Mouse (Mus musculus): ENCODE measurements at regions not wholly inside any gene's neighbourhood (a gene's known extent, or its start where the extent isn't known, plus 50 kb on each side); places are given as distances from the start of the nearest gene placed in this dataset.

- H3K4me3 ChIP-seq (ENCODE audit: low read length) = no peak overlapping the region
- 32% methylated on average over 9 of the region's 9 CpGs for WGBS
- no peak overlapping the region; the same call in 1 of the 2 replicates for H3K27ac ChIP-seq (ENCODE audit: low read length)
- no peaks in the 10 kb centered on the region for H3K9me3 ChIP-seq (replicated peaks; ENCODE audit: control insufficient read depth, low read length)
- H3K36me3 ChIP-seq (ENCODE audit: control insufficient read depth, insufficient read depth) = no peaks in the 10 kb centered on the region
- H3K27me3 ChIP-seq (ENCODE audit: control insufficient read depth, insufficient read depth, low read length) = no peaks in the 10 kb centered on the region
- peak overlapping the region; percentile 6; the same call in 1 of the 2 replicates for H3K4me2 ChIP-seq (ENCODE audit: low read depth, low read length)
- peaks cover 17% of the 10 kb centered on the region for H3K4me1 ChIP-seq (ENCODE audit: control insufficient read depth, insufficient read depth, low read length)
- H3K9ac ChIP-seq (ENCODE audit: low read length) = no peak overlapping the region
- no peak for ATAC-seq (replicated peaks; ENCODE audit: extremely low read depth, insufficient read depth, low FRiP score)
Observed at GRCm38 (mm10) chr2:124718985-124719384, 348.9 kb upstream of the Slc24a5 start.

GRCm38 (mm10) chr2:124719820-124720478 lies 348.0 kb upstream of the Slc24a5 start:
- no peak overlapping the region for H3K4me2 ChIP-seq (ENCODE audit: low read depth, low read length)
- no peak; the same call in 1 of the 2 replicates for ATAC-seq (replicated peaks; ENCODE audit: extremely low read depth, insufficient read depth, low FRiP score)

GRCm38 (mm10) chr2:124720593-124721445 lies 347.1 kb upstream of the Slc24a5 start:
- no peaks in the 10 kb centered on the region for H3K27me3 ChIP-seq (ENCODE audit: control insufficient read depth, insufficient read depth, low read length)
- 75% methylated on average over 14 of the region's 14 CpGs for WGBS
- no peak for ATAC-seq (replicated peaks; ENCODE audit: extremely low read depth, insufficient read depth, low FRiP score)
- no peak overlapping the region for H3K9ac ChIP-seq (ENCODE audit: low read length)
- H3K9me3 ChIP-seq (replicated peaks; ENCODE audit: control insufficient read depth, low read length) = no peaks in the 10 kb centered on the region
- H3K36me3 ChIP-seq (ENCODE audit: control insufficient read depth, insufficient read depth) = no peaks in the 10 kb centered on the region
- H3K4me2 ChIP-seq (ENCODE audit: low read depth, low read length) = no peak overlapping the region
- H3K27ac ChIP-seq (ENCODE audit: low read length) = no peak overlapping the region
- no peak overlapping the region for H3K4me3 ChIP-seq (ENCODE audit: low read length)
- H3K4me1 ChIP-seq (ENCODE audit: control insufficient read depth, insufficient read depth, low read length) = peaks cover 17% of the 10 kb centered on the region

More at GRCm38 (mm10) chr2:124719820-124720478, 348.0 kb upstream of the Slc24a5 start:
- H3K9ac ChIP-seq (ENCODE audit: low read length) = no peak overlapping the region
- H3K4me1 ChIP-seq (ENCODE audit: control insufficient read depth, insufficient read depth, low read length) = peaks cover 17% of the 10 kb centered on the region
- no peaks in the 10 kb centered on the region for H3K36me3 ChIP-seq (ENCODE audit: control insufficient read depth, insufficient read depth)
- WGBS = 59% methylated on average over 14 of the region's 14 CpGs
- no peaks in the 10 kb centered on the region for H3K27me3 ChIP-seq (ENCODE audit: control insufficient read depth, insufficient read depth, low read length)
- H3K9me3 ChIP-seq (replicated peaks; ENCODE audit: control insufficient read depth, low read length) = no peaks in the 10 kb centered on the region
- H3K4me3 ChIP-seq (ENCODE audit: low read length) = no peak overlapping the region
- H3K27ac ChIP-seq (ENCODE audit: low read length) = peak overlapping the region; percentile 37

- Histone ChIP-seq H3K27me3 (ENCODE audit: control insufficient read depth, insufficient read depth, low read length) (no peaks in the 10 kb centered on the region), H3K9ac (ENCODE audit: low read length) (no peak overlapping the region), H3K4me3 (ENCODE audit: low read length) (no peak overlapping the region), H3K36me3 (ENCODE audit: control insufficient read depth, insufficient read depth) (no peaks in the 10 kb centered on the region), H3K4me1 (ENCODE audit: control insufficient read depth, insufficient read depth, low read length) (peaks cover 12% of the 10 kb centered on the region), H3K9me3 (replicated peaks; ENCODE audit: control insufficient read depth, low read length) (no peaks in the 10 kb centered on the region), H3K4me2 (ENCODE audit: low read depth, low read length) (no peak overlapping the region), H3K27ac (ENCODE audit: low read length) (no peak overlapping the region)
- 62% methylated on average over 4 of the region's 4 CpGs for WGBS
- ATAC-seq (replicated peaks; ENCODE audit: extremely low read depth, insufficient read depth, low FRiP score) = no peak
Observed at GRCm38 (mm10) chr2:124724171-124724570, 343.8 kb upstream of the Slc24a5 start.

- Histone ChIP-seq H3K27me3 (ENCODE audit: control insufficient read depth, insufficient read depth, low read length) (no peaks in the 10 kb centered on the region), H3K4me3 (ENCODE audit: low read length) (no peak overlapping the region), H3K9ac (ENCODE audit: low read length) (no peak overlapping the region), H3K36me3 (ENCODE audit: control insufficient read depth, insufficient read depth) (no peaks in the 10 kb centered on the region), H3K4me2 (ENCODE audit: low read depth, low read length) (no peak overlapping the region), H3K9me3 (replicated peaks; ENCODE audit: control insufficient read depth, low read length) (no peaks in the 10 kb centered on the region), H3K27ac (ENCODE audit: low read length) (no peak overlapping the region), H3K4me1 (ENCODE audit: control insufficient read depth, insufficient read depth, low read length) (0 out of 2 replicates have a peak, but pooled peaks cover 4% of the 10 kb centered on the region)
- ATAC-seq (replicated peaks; ENCODE audit: extremely low read depth, insufficient read depth, low FRiP score) = no peak
- 67% methylated on average over 5 of the region's 5 CpGs for WGBS
Observed at GRCm38 (mm10) chr2:124724827-124725480, 343.0 kb upstream of the Slc24a5 start.

- Histone ChIP-seq H3K4me3 (ENCODE audit: low read length) (no peak overlapping the region), H3K27me3 (ENCODE audit: control insufficient read depth, insufficient read depth, low read length) (no peaks in the 10 kb centered on the region), H3K9ac (ENCODE audit: low read length) (no peak overlapping the region), H3K27ac (ENCODE audit: low read length) (no peak overlapping the region), H3K9me3 (replicated peaks; ENCODE audit: control insufficient read depth, low read length) (no peaks in the 10 kb centered on the region), H3K36me3 (ENCODE audit: control insufficient read depth, insufficient read depth) (no peaks in the 10 kb centered on the region), H3K4me1 (ENCODE audit: control insufficient read depth, insufficient read depth, low read length) (no peaks in the 10 kb centered on the region), H3K4me2 (ENCODE audit: low read depth, low read length) (no peak overlapping the region)
- 88% methylated on average over 5 of the region's 5 CpGs for WGBS
- ATAC-seq (replicated peaks; ENCODE audit: extremely low read depth, insufficient read depth, low FRiP score) = no peak
Observed at GRCm38 (mm10) chr2:124727979-124728378, 339.9 kb upstream of the Slc24a5 start.

- H3K9me3 ChIP-seq (replicated peaks; ENCODE audit: control insufficient read depth, low read length) = no peaks in the 10 kb centered on the region
- no peak overlapping the region for H3K9ac ChIP-seq (ENCODE audit: low read length)
- H3K36me3 ChIP-seq (ENCODE audit: control insufficient read depth, insufficient read depth) = no peaks in the 10 kb centered on the region
- whole genome bisulfite sequencing = 62% methylated on average over 2 of the region's 2 CpGs
- H3K4me3 ChIP-seq (ENCODE audit: low read length) = no peak overlapping the region
- no peak for ATAC-seq (replicated peaks; ENCODE audit: extremely low read depth, insufficient read depth, low FRiP score)
- no peak overlapping the region for H3K4me2 ChIP-seq (ENCODE audit: low read depth, low read length)
- no peaks in the 10 kb centered on the region for H3K27me3 ChIP-seq (ENCODE audit: control insufficient read depth, insufficient read depth, low read length)
- H3K4me1 ChIP-seq (ENCODE audit: control insufficient read depth, insufficient read depth, low read length) = no peaks in the 10 kb centered on the region
- H3K27ac ChIP-seq (ENCODE audit: low read length) = no peak overlapping the region
Observed at GRCm38 (mm10) chr2:124732593-124732992, 335.3 kb upstream of the Slc24a5 start.

GRCm38 (mm10) chr2:124740848-124741247 lies 327.1 kb upstream of the Slc24a5 start:
- H3K9ac ChIP-seq (ENCODE audit: low read length) = no peak overlapping the region
- H3K4me3 ChIP-seq (ENCODE audit: low read length) = no peak overlapping the region
- H3K4me2 ChIP-seq (ENCODE audit: low read depth, low read length) = no peak overlapping the region; the same call in 1 of the 2 replicates
- H3K36me3 ChIP-seq (ENCODE audit: control insufficient read depth, insufficient read depth) = no peaks in the 10 kb centered on the region
- peaks cover 9% of the 10 kb centered on the region; the same call in 1 of the 2 replicates for H3K4me1 ChIP-seq (ENCODE audit: control insufficient read depth, insufficient read depth, low read length)
- no peaks in the 10 kb centered on the region for H3K9me3 ChIP-seq (replicated peaks; ENCODE audit: control insufficient read depth, low read length)
- 46% methylated on average over 13 of the region's 13 CpGs for WGBS
- H3K27me3 ChIP-seq (ENCODE audit: control insufficient read depth, insufficient read depth, low read length) = no peaks in the 10 kb centered on the region
- peak overlapping the region; percentile 67 for H3K27ac ChIP-seq (ENCODE audit: low read length)
- no peak for ATAC-seq (replicated peaks; ENCODE audit: extremely low read depth, insufficient read depth, low FRiP score)

Data from heart, embryonic 16.5 days (tissue).